Mouse (Mus musculus) hindbrain, embryonic 11.5 days (tissue): Measurements from ENCODE around the gene Polg2. TPM values are rescaled to one million over a fixed set of nuclear protein-coding genes. Genes with fewer than 3 reads are reported as not detected.

Experiments
- ATAC-seq: fragments of 200-750 bp; cut with Nextera tagmentation; 2 replicates; pipeline ENCODE4 v1.8.0; 2017; ENCODE audit warnings: mild to moderate bottlenecking, moderate TSS enrichment, moderate library complexity; ENCODE audit not compliant: low FRiP score
- DNase-seq: peaks from one replicate; pipeline ENCODE4 v3.0.0-alpha.2; 2015; ENCODE audit warnings: low spot score
- H3K27ac ChIP-seq: fragments of 300-500 bp; sonication (generic); 2 replicates; pipeline ENCODE4 v1.5.1; 2014; ENCODE audit warnings: mild to moderate bottlenecking, low read depth, low read length
- H3K27me3 ChIP-seq: fragments of 300-500 bp; sonication (generic); 2 replicates; pipeline ENCODE4 v1.6.1; 2014; ENCODE audit warnings: mild to moderate bottlenecking, low read length, moderate library complexity, mixed read lengths; ENCODE audit not compliant: control insufficient read depth, insufficient read depth
- H3K36me3 ChIP-seq: fragments of 300-500 bp; sonication (generic); 2 replicates; pipeline ENCODE4 v1.6.1; 2014; ENCODE audit warnings: mild to moderate bottlenecking, low read length, moderate library complexity, mixed read lengths; ENCODE audit not compliant: control insufficient read depth, insufficient read depth
- H3K4me1 ChIP-seq: fragments of 300-500 bp; sonication (generic); replicated peaks from 2 replicates; pipeline ENCODE4 v1.6.1; 2014; ENCODE audit warnings: low read length, mixed read lengths; ENCODE audit not compliant: control insufficient read depth, insufficient read depth
- H3K4me2 ChIP-seq: fragments of 300-500 bp; sonication (generic); replicated peaks from 2 replicates; pipeline ENCODE4 v1.6.1; 2014; ENCODE audit warnings: mild to moderate bottlenecking, low read depth, low read length
- H3K4me3 ChIP-seq: fragments of 300-500 bp; sonication (generic); 2 replicates; pipeline ENCODE4 v1.5.1; 2014; ENCODE audit warnings: low read depth, low read length
- H3K9ac ChIP-seq: fragments of 300-500 bp; sonication (generic); 2 replicates; pipeline ENCODE4 v1.6.1; 2014; ENCODE audit warnings: low read depth, low read length
- H3K9me3 ChIP-seq: fragments of 300-500 bp; sonication (generic); 2 replicates; pipeline ENCODE4 v1.6.1; 2016; ENCODE audit warnings: low read length; ENCODE audit not compliant: control insufficient read depth
- WGBS: fragments of 180-500 bp; shearing (Covaris S2); extraction: QIAGEN DNeasy Blood & Tissue Kit; methylation state at CpG from one replicate; pipeline ENCODE4 v1.1.7; 2014; 5-methylcytosine and 5-hydroxymethylcytosine counted together
- polyA plus RNA-seq: library from polyadenylated mRNA; unstranded; fragments of >200 nt; fragmentation: Nextera tagmentation; extraction: Ambion mirVana; gene quantifications from 2 replicates; pipeline ENCODE4 v1.2.1, GENCODE M21; 2014

Polg2 gene
- polyA plus RNA-seq, 1 experiment from 2014 or later = 11.0 TPM

GRCm38 (mm10) chr11:106819595-106819994 lies 40.3 kb upstream of the Polg2 start:
- Histone ChIP-seq H3K36me3 (peaks cover 15% of the 10 kb centered on the region), H3K9me3 (no peaks in the 10 kb centered on the region), H3K27me3 (no peaks in the 10 kb centered on the region), H3K9ac (no peak overlapping the region), H3K4me1 (no peaks in the 10 kb centered on the region), H3K27ac (no peak overlapping the region), H3K4me3 (no peak overlapping the region), H3K4me2 (no peak overlapping the region)
- ATAC-seq = no peak
- 93% methylated on average over 9 of the region's 9 CpGs for WGBS
- DNase-seq = no peak

GRCm38 (mm10) chr11:106818341-106818740 lies 39.0 kb upstream of the Polg2 start:
- no peak overlapping the region for H3K4me3 ChIP-seq
- no peak overlapping the region for H3K9ac ChIP-seq
- H3K9me3 ChIP-seq = no peaks in the 10 kb centered on the region
- no peaks in the 10 kb centered on the region for H3K4me1 ChIP-seq
- ATAC-seq = no peak
- no peak for DNase-seq
- H3K27me3 ChIP-seq = no peaks in the 10 kb centered on the region
- no peak overlapping the region for H3K27ac ChIP-seq
- 89% methylated on average over 9 of the region's 9 CpGs for WGBS
- H3K4me2 ChIP-seq = no peak overlapping the region
- peaks cover 9% of the 10 kb centered on the region for H3K36me3 ChIP-seq

GRCm38 (mm10) chr11:106817808-106818207 lies 38.5 kb upstream of the Polg2 start:
- Histone ChIP-seq H3K9ac (no peak overlapping the region), H3K9me3 (no peaks in the 10 kb centered on the region), H3K36me3 (peaks cover 9% of the 10 kb centered on the region), H3K4me3 (no peak overlapping the region), H3K4me1 (no peaks in the 10 kb centered on the region), H3K27me3 (no peaks in the 10 kb centered on the region), H3K27ac (no peak overlapping the region), H3K4me2 (no peak overlapping the region)
- no peak for DNase-seq
- WGBS = 95% methylated on average over 6 of the region's 6 CpGs
- no peak for ATAC-seq

- WGBS = 90% methylated on average over 3 of the region's 3 CpGs
- Histone ChIP-seq H3K9ac (no peak overlapping the region), H3K4me2 (no peak overlapping the region), H3K27ac (no peak overlapping the region), H3K4me1 (no peaks in the 10 kb centered on the region), H3K36me3 (peaks cover 9% of the 10 kb centered on the region), H3K27me3 (no peaks in the 10 kb centered on the region), H3K4me3 (no peak overlapping the region), H3K9me3 (no peaks in the 10 kb centered on the region)
- DNase-seq (no peak), ATAC-seq (no peak)
Measured at GRCm38 (mm10) chr11:106817156-106817555, 37.8 kb upstream of the Polg2 start.

- H3K9ac ChIP-seq = no peak overlapping the region
- H3K36me3 ChIP-seq = peaks cover 9% of the 10 kb centered on the region
- no peak for DNase-seq
- ATAC-seq = no peak
- WGBS = 80% methylated on average over 7 of the region's 7 CpGs
- H3K4me1 ChIP-seq = no peaks in the 10 kb centered on the region
- no peaks in the 10 kb centered on the region for H3K27me3 ChIP-seq
- no peak overlapping the region for H3K4me2 ChIP-seq
- no peaks in the 10 kb centered on the region for H3K9me3 ChIP-seq
- no peak overlapping the region for H3K27ac ChIP-seq
- H3K4me3 ChIP-seq = no peak overlapping the region
Measured at GRCm38 (mm10) chr11:106816316-106816715, 37.0 kb upstream of the Polg2 start.

GRCm38 (mm10) chr11:106815761-106816160 lies 36.4 kb upstream of the Polg2 start:
- H3K4me3 ChIP-seq = no peak overlapping the region
- no peaks in the 10 kb centered on the region for H3K4me1 ChIP-seq
- no peaks in the 10 kb centered on the region for H3K9me3 ChIP-seq
- peaks cover 9% of the 10 kb centered on the region for H3K36me3 ChIP-seq
- ATAC-seq (no peak), DNase-seq (no peak)
- no peak overlapping the region for H3K27ac ChIP-seq
- H3K4me2 ChIP-seq = no peak overlapping the region
- no peaks in the 10 kb centered on the region for H3K27me3 ChIP-seq
- 89% methylated on average over 2 of the region's 2 CpGs for WGBS
- no peak overlapping the region for H3K9ac ChIP-seq

- Histone ChIP-seq H3K27ac (no peak overlapping the region), H3K4me3 (no peak overlapping the region), H3K9ac (no peak overlapping the region), H3K4me1 (no peaks in the 10 kb centered on the region), H3K4me2 (no peak overlapping the region), H3K9me3 (no peaks in the 10 kb centered on the region), H3K36me3 (peaks cover 9% of the 10 kb centered on the region), H3K27me3 (no peaks in the 10 kb centered on the region)
- no peak for ATAC-seq
- WGBS = 94% methylated on average over 2 of the region's 2 CpGs
- DNase-seq = no peak
Measured at GRCm38 (mm10) chr11:106815331-106815730, 36.0 kb upstream of the Polg2 start.

- Histone ChIP-seq H3K4me1 (no peaks in the 10 kb centered on the region), H3K27me3 (no peaks in the 10 kb centered on the region), H3K27ac (no peak overlapping the region), H3K4me2 (no peak overlapping the region), H3K9ac (no peak overlapping the region), H3K4me3 (no peak overlapping the region), H3K9me3 (no peaks in the 10 kb centered on the region), H3K36me3 (peaks cover 8% of the 10 kb centered on the region)
- 76% methylated on average over 14 of the region's 14 CpGs for WGBS
- DNase-seq (no peak), ATAC-seq (no peak)
Measured at GRCm38 (mm10) chr11:106814601-106815320, 35.4 kb upstream of the Polg2 start.

- Histone ChIP-seq H3K9me3 (no peaks in the 10 kb centered on the region), H3K36me3 (peaks cover 3% of the 10 kb centered on the region), H3K9ac (no peak overlapping the region), H3K4me3 (no peak overlapping the region), H3K27ac (no peak overlapping the region), H3K4me1 (no peaks in the 10 kb centered on the region), H3K27me3 (no peaks in the 10 kb centered on the region), H3K4me2 (no peak overlapping the region)
- ATAC-seq (no peak), DNase-seq (no peak)
- 96% methylated on average over 7 of the region's 7 CpGs for WGBS
Measured at GRCm38 (mm10) chr11:106812410-106813136, 33.2 kb upstream of the Polg2 start.
